Mouse (Mus musculus): ENCODE measurements at regions not wholly inside any gene's neighbourhood (a gene's known extent, or its start where the extent isn't known, plus 50 kb on each side); places are given as distances from the start of the nearest gene placed in this dataset.

GRCm38 (mm10) chr4:106048797-106049196 lies 259.1 kb downstream of the Gm12728 start:
- DNase-seq = no peak

DNA sequence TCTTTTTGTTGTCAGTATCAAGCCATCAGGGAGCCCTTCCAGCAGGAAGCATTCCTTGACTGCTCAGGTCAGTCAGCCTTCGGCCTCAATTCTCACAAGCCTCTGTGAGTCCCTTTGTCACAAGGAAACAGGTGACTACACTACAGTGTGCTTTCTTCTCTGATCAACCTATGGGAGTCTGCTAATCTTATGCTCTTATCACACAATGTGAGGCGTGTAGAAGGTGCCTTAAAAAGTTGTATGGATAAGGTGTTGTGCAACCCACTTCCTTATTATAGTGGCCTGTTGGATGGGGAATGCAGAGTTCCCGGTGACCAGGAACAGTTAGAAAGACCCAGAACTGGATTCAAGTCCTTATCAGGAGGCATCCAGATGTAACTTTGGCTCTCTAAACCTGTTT lies 260.2 kb downstream of the Gm12728 start:
- no peak for DNase-seq

DNA sequence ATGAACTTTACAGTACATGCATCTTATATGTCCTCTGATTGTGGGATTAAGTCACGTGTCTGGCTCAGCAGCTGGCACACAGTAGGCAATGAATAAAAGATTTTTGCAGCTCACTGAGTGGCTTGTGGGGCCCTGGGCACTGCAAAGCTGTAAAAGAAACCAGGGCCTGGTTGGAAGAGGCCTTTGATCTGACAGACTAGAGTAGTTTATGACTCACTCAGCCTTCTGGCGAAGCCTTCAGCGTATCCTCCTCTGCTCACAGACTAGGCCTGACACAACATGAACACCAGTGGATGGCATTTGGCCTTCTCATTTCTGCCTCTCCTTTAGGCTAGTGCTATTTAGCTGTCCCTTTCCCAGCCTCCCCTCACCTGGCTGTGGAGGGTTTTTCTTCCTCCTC lies 260.6 kb downstream of the Gm12728 start:
- no peak for DNase-seq

DNA sequence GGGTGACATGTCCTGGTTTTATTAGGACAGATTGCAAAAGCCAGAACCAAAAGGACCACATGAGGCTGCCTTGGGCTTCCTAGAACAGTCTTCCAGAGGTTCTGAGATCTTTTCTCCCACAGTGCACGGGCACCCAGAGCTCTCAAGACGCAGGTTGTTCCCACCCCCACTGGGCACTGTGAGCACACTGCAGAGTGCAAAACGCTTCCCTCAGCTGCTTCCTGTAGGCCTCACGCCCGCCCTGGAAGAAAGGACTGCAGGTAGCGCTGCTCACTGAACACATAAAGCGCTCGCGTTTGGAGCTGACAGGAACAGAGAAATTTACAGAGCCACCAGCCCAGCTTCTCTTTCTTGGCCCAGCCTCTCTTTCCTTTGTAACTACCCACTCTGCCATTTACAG lies 262.5 kb upstream of the Usp24 start:
- no peak for DNase-seq

- DNase-seq = no peak
Observed at GRCm38 (mm10) chr4:106054324-106054723, 261.7 kb upstream of the Usp24 start.

- no peak for DNase-seq
Observed at GRCm38 (mm10) chr4:106062651-106063050, 253.4 kb upstream of the Usp24 start.

GRCm38 (mm10) chr4:106063851-106064382 lies 252.1 kb upstream of the Usp24 start:
- DNase-seq = no peak

DNA sequence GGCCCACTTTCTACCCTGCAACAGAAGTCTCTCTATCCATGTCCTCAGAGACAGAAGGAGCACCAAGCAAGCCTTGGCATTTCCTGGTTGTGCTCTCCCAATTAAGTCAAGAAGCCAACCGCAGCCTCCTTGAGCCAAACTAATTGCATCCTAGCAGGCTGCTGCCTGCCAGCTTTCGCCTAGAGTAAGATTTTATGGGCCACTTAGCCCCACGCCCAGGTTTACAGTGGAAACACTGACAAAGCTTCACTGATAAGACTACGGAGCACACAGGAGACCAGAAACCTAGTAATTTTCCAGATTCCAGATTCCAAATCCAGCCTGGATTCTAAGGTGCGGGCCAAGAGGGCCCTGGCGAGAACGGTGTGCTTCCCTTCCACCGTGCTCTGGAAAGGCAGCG lies 249.0 kb upstream of the Usp24 start:
- DNase-seq = no peak

DNA sequence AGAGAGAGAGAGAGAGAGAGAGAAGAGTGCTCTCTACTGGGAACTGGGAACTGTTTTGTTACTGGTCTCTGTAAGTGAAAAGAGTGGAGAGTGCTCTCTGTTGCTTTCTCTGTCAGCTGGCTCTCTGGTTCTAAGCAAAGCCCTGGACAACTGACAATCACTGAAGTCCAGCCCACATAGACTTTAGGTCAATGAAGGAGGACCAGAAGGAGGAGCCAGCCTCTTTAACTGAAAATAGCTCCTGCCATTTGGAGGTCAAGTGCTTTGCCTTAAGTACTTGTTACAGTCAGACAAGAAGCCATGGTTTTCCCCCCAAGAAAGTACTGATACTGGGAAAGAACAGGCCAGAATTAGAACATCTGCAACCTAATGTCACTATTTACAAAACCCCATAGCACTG lies 232.5 kb upstream of the Usp24 start:
- DNase-seq = no peak

DNA sequence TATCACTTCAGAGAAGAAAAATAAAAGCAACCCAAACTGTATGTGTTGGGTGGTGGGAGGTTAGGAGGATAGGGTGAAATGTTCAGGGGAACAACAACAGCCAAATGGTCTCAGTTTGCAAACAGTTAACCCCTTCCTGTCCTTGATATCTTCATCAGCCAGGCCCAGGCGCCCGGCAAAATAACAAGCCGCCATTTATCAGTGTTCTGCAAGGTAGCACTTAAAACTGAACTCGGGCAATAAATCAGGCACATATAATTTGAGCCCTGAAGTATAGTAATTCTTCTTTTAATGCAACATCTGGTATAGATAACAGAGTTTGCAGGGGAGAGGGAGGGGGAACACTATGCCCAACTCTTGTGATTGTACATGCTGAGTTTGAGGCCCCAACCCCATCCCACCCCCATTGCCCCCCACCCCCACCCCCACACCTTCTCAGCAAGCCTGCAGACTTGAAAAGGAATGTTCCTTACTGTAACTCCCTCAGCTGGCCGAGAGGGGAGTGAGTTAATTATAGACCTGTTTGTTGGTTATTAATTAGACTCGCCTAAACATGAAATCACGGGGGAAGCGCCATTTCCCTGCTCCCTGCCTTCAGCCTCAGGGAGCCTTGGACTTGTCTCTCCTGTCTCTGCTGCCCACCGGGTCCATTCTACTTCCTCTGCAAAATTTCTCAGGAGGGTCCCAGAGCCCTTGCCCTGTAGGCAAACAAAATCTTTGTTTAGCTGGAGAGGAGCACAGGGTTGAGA lies 223.9 kb upstream of the Usp24 start:
- DNase-seq = no peak

DNA sequence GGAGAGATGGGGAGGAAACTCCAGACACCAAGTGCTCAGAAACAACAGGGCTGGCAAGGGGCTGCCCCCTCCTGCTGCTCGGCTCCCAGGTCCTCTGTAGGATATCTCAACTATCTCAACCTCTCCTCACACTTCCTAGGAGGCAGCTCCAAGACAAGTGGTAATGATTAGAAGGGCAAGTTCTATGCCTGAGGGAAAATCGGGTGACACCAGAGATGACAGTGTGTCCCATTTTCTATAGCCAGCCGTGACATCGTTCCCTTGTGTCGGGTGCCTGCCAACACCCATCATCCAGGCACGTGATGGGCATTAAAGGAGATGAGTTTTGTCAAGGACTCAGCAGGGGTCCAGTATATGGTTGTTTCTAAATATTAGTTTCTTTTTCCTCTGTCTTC lies 223.3 kb upstream of the Usp24 start:
- no peak for DNase-seq

- DNase-seq = no peak
Observed at GRCm38 (mm10) chr4:106093252-106093651, 222.8 kb upstream of the Usp24 start.

DNA sequence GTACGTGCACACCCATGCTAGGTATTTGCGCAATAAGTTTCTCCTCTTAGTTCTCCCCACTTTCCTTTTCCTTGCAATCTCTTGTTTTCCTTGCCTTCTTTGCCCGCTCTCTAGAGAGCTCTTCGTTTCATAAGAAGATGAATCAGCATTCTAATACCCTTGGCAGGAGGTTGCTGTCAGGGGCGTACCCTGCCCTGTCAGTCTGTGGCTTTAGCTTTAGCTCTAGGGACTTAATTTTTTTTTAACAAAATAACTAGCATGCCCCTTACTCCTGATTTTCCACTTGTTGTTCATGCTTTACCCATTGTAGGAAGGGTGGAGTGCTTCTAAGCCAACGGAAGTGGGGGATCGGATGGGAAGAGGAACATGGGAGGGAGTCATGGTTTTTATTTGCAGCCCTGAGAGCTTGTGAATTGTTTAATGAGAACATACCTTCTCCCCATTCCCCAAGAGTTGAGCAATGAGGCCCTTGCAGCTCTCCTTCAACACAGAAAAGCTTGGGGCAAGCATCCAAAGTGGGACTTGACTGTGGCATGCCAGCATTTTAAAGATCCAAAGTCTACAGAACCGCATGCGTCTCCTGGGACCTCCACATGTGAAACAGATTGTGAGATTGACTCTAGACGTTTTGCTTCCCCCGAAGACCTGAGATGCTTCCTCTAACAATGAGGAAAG lies 221.0 kb upstream of the Usp24 start:
- DNase-seq = no peak

- DNase-seq = no peak
Observed at GRCm38 (mm10) chr4:106096130-106096529, 219.9 kb upstream of the Usp24 start.

- no peak for DNase-seq
Observed at GRCm38 (mm10) chr4:106097846-106098245, 218.2 kb upstream of the Usp24 start.

DNA sequence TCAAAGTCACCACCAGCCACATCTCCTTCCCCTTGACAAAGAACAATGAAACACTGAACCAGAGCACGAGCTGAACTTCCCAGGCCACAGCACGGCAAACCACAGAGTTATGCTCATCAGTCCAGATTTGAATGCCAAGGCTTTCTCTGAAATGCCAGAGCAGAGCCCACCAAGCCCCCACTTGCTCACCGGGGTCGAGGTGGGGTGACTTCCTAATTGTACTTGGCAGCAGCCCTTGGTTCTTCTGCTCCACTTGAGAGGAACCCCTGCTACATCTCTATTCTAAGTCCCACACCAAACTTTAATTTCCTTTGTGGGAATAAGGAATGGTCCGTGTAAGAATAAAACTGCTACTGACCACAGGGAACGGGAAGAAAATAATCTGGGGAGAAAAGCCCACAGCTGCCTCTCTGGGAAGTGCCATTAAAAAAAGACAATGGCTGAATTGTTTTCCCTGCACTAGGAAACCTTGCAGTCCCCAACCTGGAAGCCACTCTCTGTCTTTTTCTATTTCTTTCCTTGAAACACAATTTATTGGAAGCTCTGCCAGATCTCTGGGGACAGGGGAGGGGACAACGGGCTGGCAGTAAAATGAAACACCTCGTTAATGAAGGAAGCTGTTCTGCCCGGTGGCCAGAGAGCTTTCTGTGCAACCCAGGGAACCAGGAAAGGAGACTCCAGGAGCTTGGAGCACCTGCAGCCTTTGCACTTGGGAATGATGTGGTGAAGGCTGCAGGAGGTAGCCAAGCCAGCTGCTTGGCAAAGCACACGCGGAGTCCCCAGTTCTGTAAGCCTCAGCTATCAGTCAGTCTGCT lies 215.6 kb upstream of the Usp24 start:
- no peak for DNase-seq

DNA sequence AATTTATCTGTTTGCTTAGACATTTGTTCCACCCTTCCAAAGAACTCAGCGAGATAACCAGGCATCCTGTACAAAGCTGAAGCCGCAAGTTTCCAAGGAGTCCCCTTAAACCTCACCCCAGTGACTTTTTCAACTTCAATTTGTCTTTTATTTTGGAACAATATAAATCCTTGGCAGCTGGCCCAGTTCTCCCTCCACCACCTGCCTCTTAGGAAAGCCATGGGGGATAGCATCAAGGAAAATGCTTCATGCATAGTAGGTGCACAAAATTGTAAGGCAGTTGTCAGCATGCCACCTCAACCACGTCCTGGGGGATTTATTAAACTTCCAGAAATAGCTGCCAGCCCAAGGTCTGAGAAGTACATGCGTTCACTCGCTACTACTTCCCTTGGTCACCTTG lies 214.1 kb upstream of the Usp24 start:
- no peak for DNase-seq

- DNase-seq = no peak
Observed at GRCm38 (mm10) chr4:106102451-106102977, 213.5 kb upstream of the Usp24 start.

DNA sequence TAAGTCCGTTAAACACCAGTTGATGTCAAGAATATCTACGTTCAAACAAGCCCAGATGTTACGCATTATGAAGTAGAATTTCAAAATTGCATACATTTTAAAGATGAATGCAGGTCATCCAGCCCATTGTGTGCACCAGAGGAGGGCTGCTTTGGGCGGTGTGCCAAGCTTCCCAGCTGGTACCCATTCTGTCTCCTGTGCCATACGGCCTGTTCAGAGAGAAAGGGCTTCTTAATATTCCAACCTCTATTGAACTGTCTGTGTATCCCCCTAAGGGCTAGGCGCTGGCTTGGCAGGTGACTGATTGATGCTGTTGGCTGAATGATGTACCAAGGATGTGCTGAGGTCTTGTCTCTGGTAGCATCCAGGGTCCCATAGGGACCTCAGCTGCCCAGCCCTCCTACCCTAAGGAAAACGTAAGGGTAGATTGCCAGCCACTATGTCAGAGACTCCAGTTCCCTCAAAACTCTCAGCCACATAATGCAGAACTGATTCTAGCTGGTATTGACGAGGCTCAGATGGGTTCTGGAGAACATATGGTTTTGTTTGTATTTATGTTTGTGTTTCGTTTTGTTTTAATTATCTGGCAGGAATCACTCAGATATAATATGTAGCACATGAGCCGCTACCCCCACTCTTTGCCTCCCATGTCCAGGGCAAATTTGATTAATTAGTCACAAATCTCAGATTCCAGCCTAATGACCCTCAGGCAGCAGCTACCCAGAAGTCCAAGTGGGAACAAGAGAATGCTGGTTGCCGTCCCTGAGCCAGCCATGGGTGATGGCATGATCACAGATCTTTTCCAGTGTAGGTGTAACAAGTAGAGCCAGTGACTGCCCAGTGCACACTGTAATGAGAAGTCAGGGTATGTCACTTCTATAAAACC lies 212.0 kb upstream of the Usp24 start:
- DNase-seq = peak; percentile 5

- DNase-seq = no peak
Observed at GRCm38 (mm10) chr4:106112981-106113380, 203.0 kb upstream of the Usp24 start.

- no peak for DNase-seq
Observed at GRCm38 (mm10) chr4:106113747-106114146, 202.3 kb upstream of the Usp24 start.

DNA sequence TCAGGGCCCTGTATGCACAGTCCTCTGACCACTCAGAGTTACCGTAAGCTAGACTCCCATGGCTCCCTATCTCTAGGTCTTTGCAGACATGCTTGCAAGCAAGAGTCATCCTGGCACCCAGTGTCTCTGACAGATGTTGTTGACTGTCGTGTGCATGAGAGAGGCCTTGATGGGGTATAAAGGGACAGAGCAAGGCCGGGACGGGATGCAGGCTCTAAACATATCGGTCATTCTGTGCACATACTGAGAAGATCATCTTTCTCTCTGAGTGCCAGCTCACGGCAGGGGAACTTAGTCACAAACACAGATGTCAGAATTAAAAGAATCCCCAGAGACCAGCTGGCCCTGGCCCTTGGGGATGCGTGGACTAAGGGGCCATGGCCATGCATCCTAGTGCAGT lies 199.4 kb upstream of the Usp24 start:
- no peak for DNase-seq
